Mouse (Mus musculus): Measurements from ENCODE around the gene Cdh12. TPM values are rescaled to one million over a fixed set of nuclear protein-coding genes. Genes with fewer than 3 reads are reported as not detected.

Cdh12 gene
- total and polyA plus RNA-seq, 3 experiments = not detected

DNA sequence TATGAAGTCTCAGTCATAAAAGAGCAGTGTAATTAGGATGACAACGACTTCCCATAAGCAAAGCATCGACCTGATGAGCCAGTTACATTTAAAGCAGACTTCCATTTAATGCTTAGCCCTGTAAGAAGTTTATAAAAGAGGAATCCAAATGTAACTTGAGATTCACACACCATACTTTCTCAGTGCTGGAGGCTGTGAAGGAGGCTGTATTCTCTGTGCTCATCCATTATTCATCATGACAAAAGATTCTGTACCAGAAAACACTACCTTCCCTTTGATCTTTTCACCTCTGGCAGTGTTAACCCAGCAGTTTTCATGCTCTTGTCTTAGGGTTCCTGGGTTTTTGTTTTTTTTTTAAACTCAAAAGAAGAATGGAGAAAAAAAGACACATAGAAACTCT, 414.0 kb downstream of the Cdh12 start:
- no peak for DNase-seq
- no peak overlapping the region for H3K27ac ChIP-seq
- H3K36me3 ChIP-seq (ENCODE audit: control insufficient read depth, insufficient read depth, low read length) = no peaks in the 10 kb centered on the region
- H3K4me1 ChIP-seq (ENCODE audit: control insufficient read depth, insufficient read depth, low read length) = no peaks in the 10 kb centered on the region
- no peaks in the 10 kb centered on the region for H3K79me2 ChIP-seq (replicated peaks; ENCODE audit: control insufficient read depth, insufficient read depth, low read length)
- intact Hi-C loops (cut with DNase I) = no loop called here
- no peak for TF ChIP-seq EP300 (IDR thresholded peaks at IDR 0.05; ENCODE audit: insufficient read depth, low read depth, low read length)
- TF ChIP-seq CTCF (IDR thresholded peaks at IDR 0.05) = no peak
- no peak for TF ChIP-seq POLR2A (IDR thresholded peaks at IDR 0.05; ENCODE audit: insufficient read depth, low read depth, low read length)
- no peak overlapping the region for H3K9ac ChIP-seq (ENCODE audit: low read depth, low read length)
- H3K4me3 ChIP-seq = no peak overlapping the region
- H3K27me3 ChIP-seq (ENCODE audit: control insufficient read depth, insufficient read depth, low read length) = no peaks in the 10 kb centered on the region
- 48% methylated on average over 2 of the region's 2 CpGs for WGBS

DNA sequence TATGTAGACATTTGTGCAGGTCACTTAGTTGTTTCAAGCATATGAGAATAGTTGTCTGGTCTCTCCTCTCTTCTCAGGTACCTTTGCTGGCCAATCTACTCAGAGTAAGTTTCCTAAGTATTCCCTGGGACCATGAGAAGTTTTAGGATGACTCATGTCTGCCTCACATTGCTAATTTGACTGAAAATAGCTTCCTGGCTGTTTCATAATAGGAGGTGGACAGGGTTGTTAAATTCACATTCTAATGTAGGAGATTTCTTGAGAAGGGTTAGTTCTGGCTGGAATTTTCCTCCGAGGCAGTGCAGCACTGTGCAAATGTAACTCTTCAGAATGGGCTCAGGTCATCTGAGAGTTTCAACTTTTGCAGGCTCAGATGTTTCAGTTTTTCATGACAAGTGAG, 423.5 kb downstream of the Cdh12 start:
- 73% methylated on average over 1 of the region's 1 CpGs for WGBS
- Histone ChIP-seq H3K27me3 (ENCODE audit: control insufficient read depth, insufficient read depth, low read length) (no peaks in the 10 kb centered on the region), H3K79me2 (replicated peaks; ENCODE audit: control insufficient read depth, insufficient read depth, low read length) (no peaks in the 10 kb centered on the region), H3K36me3 (ENCODE audit: control insufficient read depth, insufficient read depth, low read length) (no peaks in the 10 kb centered on the region), H3K9ac (ENCODE audit: low read depth, low read length) (no peak overlapping the region), H3K4me3 (no peak overlapping the region), H3K4me1 (ENCODE audit: control insufficient read depth, insufficient read depth, low read length) (no peaks in the 10 kb centered on the region), H3K27ac (no peak overlapping the region)
- intact Hi-C loops (cut with DNase I) = no loop called here
- no peak for TF ChIP-seq CTCF (IDR thresholded peaks at IDR 0.05)
- no peak for TF ChIP-seq EP300 (IDR thresholded peaks at IDR 0.05; ENCODE audit: insufficient read depth, low read depth, low read length)
- TF ChIP-seq POLR2A (IDR thresholded peaks at IDR 0.05; ENCODE audit: insufficient read depth, low read depth, low read length) = no peak
- no peak for DNase-seq

DNA sequence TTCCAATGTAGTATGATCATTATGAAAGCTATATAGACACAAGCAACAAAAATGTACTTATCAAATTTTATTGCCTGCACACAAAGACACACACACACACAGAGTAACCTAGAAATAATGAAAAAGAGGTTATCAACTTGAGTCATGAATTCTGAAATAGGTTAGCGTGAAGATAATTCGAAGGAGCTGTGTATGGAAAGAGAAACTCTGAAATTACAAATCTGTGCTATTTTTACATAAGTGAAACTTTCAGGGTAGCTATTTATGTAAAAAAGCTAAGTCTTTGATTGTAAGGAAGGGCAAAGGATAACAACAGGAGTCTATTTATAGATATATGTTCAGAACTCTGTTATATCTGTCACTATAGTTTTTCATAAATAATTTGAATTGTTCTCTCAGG, 427.9 kb downstream of the Cdh12 start:
- no peaks in the 10 kb centered on the region for H3K79me2 ChIP-seq (replicated peaks; ENCODE audit: control insufficient read depth, insufficient read depth, low read length)

DNA sequence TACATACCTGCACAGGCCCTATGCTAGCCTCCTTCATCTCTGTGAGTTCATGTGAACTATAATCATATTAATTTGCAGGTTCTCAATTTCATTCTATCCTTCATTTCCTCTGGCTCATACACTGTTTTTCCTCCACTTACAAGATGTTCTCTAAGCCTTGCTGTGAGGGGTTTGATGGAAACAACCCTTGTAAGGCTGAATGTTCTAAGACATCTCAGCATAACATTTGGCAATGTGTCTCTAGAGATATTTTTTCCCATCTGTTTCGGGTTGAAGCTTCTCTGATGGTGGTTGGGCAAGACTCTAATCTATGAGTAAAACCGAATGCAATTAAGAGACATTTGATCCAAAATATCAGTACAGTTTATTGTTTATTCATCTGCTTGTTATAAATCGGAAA, 444.4 kb downstream of the Cdh12 start:
- intact Hi-C loops (cut with DNase I) = no loop called here

More for the DNA sequence above, 427.9 kb downstream of the Cdh12 start:
- intact Hi-C loops (cut with DNase I) = no loop called here
- Histone ChIP-seq H3K9ac (ENCODE audit: low read depth, low read length) (no peak overlapping the region), H3K4me1 (ENCODE audit: control insufficient read depth, insufficient read depth, low read length) (no peaks in the 10 kb centered on the region), H3K27me3 (ENCODE audit: control insufficient read depth, insufficient read depth, low read length) (no peaks in the 10 kb centered on the region), H3K4me3 (no peak overlapping the region), H3K27ac (no peak overlapping the region), H3K36me3 (ENCODE audit: control insufficient read depth, insufficient read depth, low read length) (no peaks in the 10 kb centered on the region)
- no peak for DNase-seq
- TF ChIP-seq POLR2A (IDR thresholded peaks at IDR 0.05; ENCODE audit: insufficient read depth, low read depth, low read length) (no peak), EP300 (IDR thresholded peaks at IDR 0.05; ENCODE audit: insufficient read depth, low read depth, low read length) (no peak), CTCF (IDR thresholded peaks at IDR 0.05) (no peak)
- WGBS = 86% methylated on average over 2 of the region's 2 CpGs

DNA sequence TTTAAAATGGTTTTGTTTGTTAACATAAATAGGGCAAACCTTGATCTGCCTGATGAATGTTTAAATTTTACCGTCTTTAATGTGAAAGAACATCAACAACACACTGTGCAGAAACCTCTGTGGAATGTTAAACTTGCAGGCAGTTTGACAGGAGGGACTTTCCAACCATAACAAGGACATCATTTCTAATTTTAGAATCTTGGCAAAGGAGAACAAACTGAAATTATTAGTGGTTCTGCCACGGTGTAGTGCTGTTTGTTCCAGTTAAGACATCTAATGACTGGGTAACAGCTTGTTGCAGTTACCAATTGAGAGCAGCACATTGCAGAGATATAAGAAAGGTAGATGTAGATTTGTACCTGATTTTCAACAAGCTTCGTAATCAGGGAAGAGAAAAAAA, 453.5 kb downstream of the Cdh12 start:
- no peaks in the 10 kb centered on the region for H3K4me1 ChIP-seq (ENCODE audit: control insufficient read depth, insufficient read depth, low read length)
- no peak overlapping the region for H3K9ac ChIP-seq (ENCODE audit: low read depth, low read length)
- H3K27me3 ChIP-seq (ENCODE audit: control insufficient read depth, insufficient read depth, low read length) = no peaks in the 10 kb centered on the region
- peak overlapping the region; percentile 13 for H3K27ac ChIP-seq
- H3K79me2 ChIP-seq (replicated peaks; ENCODE audit: control insufficient read depth, insufficient read depth, low read length) = no peaks in the 10 kb centered on the region
- no peak for TF ChIP-seq CTCF (IDR thresholded peaks at IDR 0.05)
- TF ChIP-seq POLR2A (IDR thresholded peaks at IDR 0.05; ENCODE audit: insufficient read depth, low read depth, low read length) = no peak
- TF ChIP-seq EP300 (IDR thresholded peaks at IDR 0.05; ENCODE audit: insufficient read depth, low read depth, low read length) = no peak
- no peaks in the 10 kb centered on the region for H3K36me3 ChIP-seq (ENCODE audit: control insufficient read depth, insufficient read depth, low read length)
- 24% methylated on average over 3 of the region's 3 CpGs for WGBS
- DNase-seq = no peak
- H3K4me3 ChIP-seq = no peak overlapping the region
- intact Hi-C loops (cut with DNase I) = no loop called here

More for the DNA sequence above, 444.4 kb downstream of the Cdh12 start:
- H3K9ac ChIP-seq (ENCODE audit: low read depth, low read length) = no peak overlapping the region
- no peaks in the 10 kb centered on the region for H3K27me3 ChIP-seq (ENCODE audit: control insufficient read depth, insufficient read depth, low read length)
- H3K4me3 ChIP-seq = no peak overlapping the region
- 65% methylated on average over 3 of the region's 3 CpGs for WGBS
- no peak for TF ChIP-seq CTCF (IDR thresholded peaks at IDR 0.05)
- TF ChIP-seq POLR2A (IDR thresholded peaks at IDR 0.05; ENCODE audit: insufficient read depth, low read depth, low read length) = no peak
- TF ChIP-seq EP300 (IDR thresholded peaks at IDR 0.05; ENCODE audit: insufficient read depth, low read depth, low read length) = no peak
- H3K79me2 ChIP-seq (replicated peaks; ENCODE audit: control insufficient read depth, insufficient read depth, low read length) = no peaks in the 10 kb centered on the region
- no peaks in the 10 kb centered on the region for H3K4me1 ChIP-seq (ENCODE audit: control insufficient read depth, insufficient read depth, low read length)
- H3K36me3 ChIP-seq (ENCODE audit: control insufficient read depth, insufficient read depth, low read length) = no peaks in the 10 kb centered on the region
- DNase-seq = no peak
- no peak overlapping the region for H3K27ac ChIP-seq

DNA sequence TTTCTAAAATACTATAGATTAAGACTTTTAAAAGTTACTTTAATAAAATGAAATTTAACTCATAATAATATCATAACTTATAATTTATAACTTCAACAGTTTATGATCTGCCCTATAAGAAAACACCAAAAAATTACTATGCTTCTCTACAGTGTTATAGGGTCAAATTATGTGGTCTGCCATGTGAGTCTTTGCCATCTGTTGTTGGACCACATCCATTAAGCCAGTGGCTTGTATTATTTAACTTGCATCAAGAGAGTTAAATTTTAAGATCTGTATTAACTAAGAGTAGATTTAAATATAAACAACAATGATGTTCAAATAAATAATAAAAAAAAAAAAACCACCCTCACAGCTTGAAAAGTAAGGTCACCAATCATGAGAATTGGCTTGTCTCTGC, 479.2 kb downstream of the Cdh12 start:
- Histone ChIP-seq H3K27ac (no peak overlapping the region), H3K9ac (ENCODE audit: low read depth, low read length) (no peak overlapping the region), H3K4me3 (no peak overlapping the region), H3K79me2 (replicated peaks; ENCODE audit: control insufficient read depth, insufficient read depth, low read length) (no peaks in the 10 kb centered on the region), H3K4me1 (ENCODE audit: control insufficient read depth, insufficient read depth, low read length) (no peaks in the 10 kb centered on the region), H3K27me3 (ENCODE audit: control insufficient read depth, insufficient read depth, low read length) (no peaks in the 10 kb centered on the region), H3K36me3 (ENCODE audit: control insufficient read depth, insufficient read depth, low read length) (no peaks in the 10 kb centered on the region)
- intact Hi-C loops (cut with DNase I) = no loop called here
- TF ChIP-seq POLR2A (IDR thresholded peaks at IDR 0.05; ENCODE audit: insufficient read depth, low read depth, low read length) (no peak), EP300 (IDR thresholded peaks at IDR 0.05; ENCODE audit: insufficient read depth, low read depth, low read length) (no peak), CTCF (IDR thresholded peaks at IDR 0.05) (no peak)
- DNase-seq = no peak
